Mouse (Mus musculus): ENCODE measurements at regions not wholly inside any gene's neighbourhood (a gene's known extent, or its start where the extent isn't known, plus 50 kb on each side); places are given as distances from the start of the nearest gene placed in this dataset.

DNA sequence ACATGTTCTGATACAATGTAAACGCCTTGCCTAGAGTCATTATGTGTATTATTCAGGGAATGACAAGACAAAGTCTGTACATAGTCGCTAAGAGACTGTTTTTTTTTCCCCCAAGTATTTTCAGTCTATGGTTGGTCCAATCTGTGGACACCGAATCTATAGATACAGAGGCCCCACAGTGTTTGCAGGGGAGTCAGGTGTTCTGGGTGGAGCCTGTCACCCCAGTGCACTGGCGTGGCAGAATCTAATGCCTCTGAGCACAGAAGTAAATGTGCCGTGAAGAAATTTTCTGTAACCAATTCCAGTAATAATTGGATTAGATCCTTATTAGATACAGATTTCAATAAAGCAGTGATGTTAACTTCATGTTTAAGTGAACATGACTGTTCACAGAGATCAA is 1130.1 kb upstream of the Gulo start:
- DNase-seq: no peak

DNA sequence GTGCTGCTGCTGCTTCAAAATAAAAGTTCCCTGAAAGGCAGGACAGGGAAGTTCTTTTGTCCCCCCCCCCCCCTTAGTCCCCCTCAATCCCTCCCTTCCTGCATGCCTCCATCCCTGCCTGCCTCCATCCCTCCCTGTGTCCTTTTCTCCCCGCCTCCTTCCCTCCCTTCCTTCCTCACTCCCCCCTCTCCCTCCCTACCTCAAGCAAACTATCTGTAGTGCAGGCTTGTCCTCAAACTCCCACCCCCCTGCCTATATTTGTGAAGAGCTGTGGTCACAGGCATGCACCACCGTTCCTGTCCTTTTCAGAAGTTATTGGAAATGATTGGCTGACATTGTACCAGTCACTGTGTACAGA is 1127.1 kb upstream of the Gulo start:
- DNase-seq: no peak

DNA sequence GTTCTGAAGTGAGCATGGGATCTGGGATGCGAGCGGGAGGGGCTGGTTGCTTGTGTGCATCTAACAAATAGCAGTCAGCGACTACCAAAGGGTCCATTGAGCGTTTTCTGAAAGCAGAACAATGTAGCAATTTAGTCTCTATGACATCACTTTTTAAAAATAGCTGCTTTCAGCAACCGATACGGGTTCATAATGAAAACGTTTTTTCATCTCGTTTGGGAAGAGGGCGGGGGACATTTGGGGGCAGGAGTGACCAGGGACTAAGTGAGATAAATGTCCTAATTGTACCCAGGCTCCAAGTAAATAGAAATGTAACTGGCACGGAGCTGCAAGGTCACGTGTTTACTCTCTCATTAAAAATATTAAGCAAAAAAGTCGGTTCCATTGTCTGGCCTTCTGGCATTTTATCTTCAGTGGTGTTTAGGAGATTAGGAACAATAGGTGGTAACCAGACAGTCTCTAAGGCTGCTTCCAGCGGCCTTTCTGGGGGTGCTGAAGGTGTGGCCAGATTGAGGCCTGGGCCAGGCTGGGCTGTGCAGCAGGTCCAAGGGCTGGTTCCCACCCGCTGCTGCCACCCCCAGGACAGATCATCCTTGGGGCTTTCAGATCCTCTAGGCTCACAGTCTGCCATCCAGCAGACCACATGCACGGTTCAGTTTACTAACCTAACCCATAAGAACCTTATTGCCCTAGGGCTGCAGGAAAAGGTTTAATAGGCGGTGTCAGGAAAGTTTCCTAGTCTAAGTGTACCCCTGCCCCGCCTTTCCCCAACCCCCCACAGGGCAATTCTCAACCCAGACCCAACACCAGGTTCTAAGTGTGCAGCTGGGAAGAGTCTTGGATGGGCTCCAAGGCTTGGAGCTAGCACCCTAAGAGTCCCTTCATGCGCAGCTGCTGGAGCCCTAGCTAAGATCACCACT is 1126.5 kb upstream of the Gulo start:
- DNase-seq: peak; percentile 72 to 83

DNA sequence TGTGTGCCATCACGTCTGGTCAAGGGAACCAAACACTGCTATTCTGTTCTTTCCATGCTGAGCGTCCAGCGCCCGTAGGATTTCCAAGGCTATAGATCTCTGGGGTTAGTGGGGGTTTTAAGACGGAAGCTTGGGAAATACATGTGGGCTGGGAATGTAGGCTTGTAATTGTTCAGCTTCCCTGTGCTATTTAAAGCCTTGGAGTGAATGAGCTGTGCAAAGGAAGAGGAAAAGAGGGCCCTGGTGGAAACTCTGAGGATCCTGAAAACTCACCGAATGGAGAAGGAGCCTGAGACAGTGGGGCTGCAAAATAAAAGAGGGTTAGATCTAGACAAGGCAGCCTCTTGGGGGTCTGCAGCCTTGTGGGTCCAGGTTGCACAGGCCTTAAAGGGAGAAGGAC is 1124.2 kb upstream of the Gulo start:
- DNase-seq: no peak

DNA sequence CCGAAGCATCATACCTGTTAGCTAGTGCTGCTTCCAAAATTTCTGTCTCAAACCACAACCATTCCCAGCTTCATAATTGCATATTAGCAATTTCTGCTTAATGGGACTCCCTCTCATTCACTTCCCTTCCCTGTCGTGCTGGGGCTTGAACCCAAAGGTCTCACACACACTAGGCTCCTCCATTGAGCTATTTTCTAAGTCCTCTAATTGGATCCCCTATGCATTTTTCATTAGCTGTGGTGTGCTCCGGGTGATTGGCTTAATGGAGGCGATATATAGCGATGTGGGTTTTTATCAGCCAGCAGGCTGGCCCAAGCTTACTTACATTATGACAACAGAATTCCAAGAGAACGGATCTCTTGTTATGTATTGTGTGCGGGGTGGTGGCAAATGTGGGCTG is 1118.1 kb upstream of the Gulo start:
- no peak for DNase-seq

DNA sequence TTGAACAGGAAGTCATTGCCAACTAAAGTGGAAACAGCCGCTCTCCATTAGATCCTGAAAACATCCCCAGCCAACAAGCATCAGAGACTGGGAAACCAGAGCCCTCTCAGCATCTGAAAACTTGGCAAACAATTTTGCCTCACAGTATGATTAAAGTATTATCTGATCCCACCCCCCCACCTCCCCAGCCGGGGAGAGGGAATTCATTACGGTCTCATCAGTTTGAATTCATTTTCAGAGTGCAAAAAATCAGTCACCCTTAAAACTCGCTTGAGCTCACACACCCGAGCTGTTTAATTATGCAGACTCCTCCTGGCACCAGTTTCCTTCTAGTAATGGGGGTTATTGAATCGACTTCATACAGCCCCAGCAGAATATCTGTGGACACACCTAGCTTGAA is 1117.2 kb upstream of the Gulo start:
- DNase-seq: no peak

DNA sequence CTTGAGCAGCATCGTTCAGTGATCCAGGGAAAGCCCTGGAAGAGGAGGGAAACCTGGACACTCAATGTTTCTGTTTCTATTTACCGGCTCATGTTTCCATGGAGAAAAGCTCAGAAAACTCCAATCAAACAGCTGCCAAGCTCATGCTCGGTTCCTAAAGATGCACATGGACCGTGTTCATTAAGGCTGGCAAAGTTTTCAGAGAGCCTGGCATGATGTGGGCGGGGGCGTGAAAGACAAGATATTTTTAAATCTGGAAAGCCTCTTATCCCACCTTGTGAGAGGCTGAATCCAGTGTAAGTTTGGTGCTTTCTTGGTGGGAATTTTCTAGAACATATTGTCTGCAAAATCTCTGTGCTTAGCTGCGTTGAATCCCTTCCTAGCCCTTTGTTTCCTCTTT is 1114.3 kb upstream of the Gulo start:
- no peak for DNase-seq
